Mouse (Mus musculus) CH12.LX (cell line): Measurements from ENCODE around the gene 4931428L18Rik.

Experiments used
- CTCF ChIP-seq, 2 experiments: IDR thresholded peaks in 1 of 2; conservative IDR thresholded peaks in 1 of 2; 2 replicates each; pipeline ENCODE4 v1.5.1; 2011 to 2012; ENCODE audit warnings: low read depth in 2 of 2, low read length in 2 of 2, improper control_type of control experiment in 1 of 2, inconsistent platforms in 1 of 2, mild to moderate bottlenecking in 1 of 2, moderate library complexity in 1 of 2
- ETS1 ChIP-seq: conservative IDR thresholded peaks from 2 replicates; pipeline ENCODE4 v1.6.1; 2012; ENCODE audit warnings: low read depth, mild to moderate bottlenecking, inconsistent platforms, low read length, improper control_type of control experiment, moderate library complexity
- HCFC1 ChIP-seq: IDR thresholded peaks from 2 replicates; pipeline ENCODE4 v1.6.1; 2012; ENCODE audit warnings: low read depth, mild to moderate bottlenecking, inconsistent platforms, low read length, improper control_type of control experiment
- MXI1 ChIP-seq: IDR thresholded peaks from 2 replicates; pipeline ENCODE4 v1.6.1; 2011; ENCODE audit warnings: mild to moderate bottlenecking, low read depth, low read length, improper control_type of control experiment
- POLR2A ChIP-seq: IDR thresholded peaks from 2 replicates; pipeline ENCODE4 v1.6.1; 2011; ENCODE audit warnings: low read depth, mild to moderate bottlenecking, improper control_type of control experiment, low read length
- ZMIZ1 ChIP-seq: IDR thresholded peaks from 2 replicates; pipeline ENCODE4 v1.6.1; 2012; ENCODE audit warnings: low read depth, mild to moderate bottlenecking, inconsistent platforms, low read length, improper control_type of control experiment

DNA sequence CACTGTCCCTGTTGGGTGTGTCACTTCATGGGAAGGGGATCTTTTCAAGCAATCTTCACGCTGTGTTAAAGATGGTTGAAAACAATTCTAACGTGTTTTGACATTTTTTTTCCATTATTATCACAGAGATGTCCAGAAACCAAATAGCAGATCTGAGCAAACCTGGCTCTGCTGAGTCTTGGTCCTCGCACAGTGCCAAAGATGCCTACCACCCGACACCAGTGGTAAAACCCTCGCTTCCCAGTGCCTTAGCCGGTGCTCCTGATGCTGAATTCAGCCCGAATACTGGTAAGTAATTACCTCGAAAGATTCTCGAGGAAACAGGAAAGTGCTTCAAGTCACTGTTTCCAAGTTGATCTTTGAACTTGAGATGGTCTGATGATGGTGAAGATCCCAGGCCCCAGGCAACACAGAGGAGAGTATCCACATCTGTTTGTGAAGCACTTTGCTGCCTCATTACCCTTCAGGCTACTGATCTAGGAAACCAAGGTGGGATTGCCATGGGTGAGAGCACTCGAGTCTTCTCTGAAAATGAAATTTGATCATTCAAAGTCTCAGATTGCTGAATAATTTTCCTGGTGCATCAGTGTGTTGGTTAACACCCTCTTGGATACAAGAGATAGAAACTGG, 32.1 kb downstream of the 4931428L18Rik start:
- TF ChIP-seq ETS1 = no peak
- TF ChIP-seq CTCF (conservative IDR thresholded peaks at IDR 0.05 in 1 of 2, IDR thresholded peaks at IDR 0.05 in 1 of 2; ENCODE audit: low read depth in 2 of 2, low read length in 2 of 2) = no peak
- TF ChIP-seq ZMIZ1 = no peak
- TF ChIP-seq POLR2A = no peak
- TF ChIP-seq HCFC1 = no peak
- TF ChIP-seq MXI1 = no peak
